Mouse (Mus musculus): ENCODE results near the gene Cnot11.
A peak's percentile ranks its signal among the peaks of the same experiment; 100 is the strongest.

Gene Cnot11

DNA sequence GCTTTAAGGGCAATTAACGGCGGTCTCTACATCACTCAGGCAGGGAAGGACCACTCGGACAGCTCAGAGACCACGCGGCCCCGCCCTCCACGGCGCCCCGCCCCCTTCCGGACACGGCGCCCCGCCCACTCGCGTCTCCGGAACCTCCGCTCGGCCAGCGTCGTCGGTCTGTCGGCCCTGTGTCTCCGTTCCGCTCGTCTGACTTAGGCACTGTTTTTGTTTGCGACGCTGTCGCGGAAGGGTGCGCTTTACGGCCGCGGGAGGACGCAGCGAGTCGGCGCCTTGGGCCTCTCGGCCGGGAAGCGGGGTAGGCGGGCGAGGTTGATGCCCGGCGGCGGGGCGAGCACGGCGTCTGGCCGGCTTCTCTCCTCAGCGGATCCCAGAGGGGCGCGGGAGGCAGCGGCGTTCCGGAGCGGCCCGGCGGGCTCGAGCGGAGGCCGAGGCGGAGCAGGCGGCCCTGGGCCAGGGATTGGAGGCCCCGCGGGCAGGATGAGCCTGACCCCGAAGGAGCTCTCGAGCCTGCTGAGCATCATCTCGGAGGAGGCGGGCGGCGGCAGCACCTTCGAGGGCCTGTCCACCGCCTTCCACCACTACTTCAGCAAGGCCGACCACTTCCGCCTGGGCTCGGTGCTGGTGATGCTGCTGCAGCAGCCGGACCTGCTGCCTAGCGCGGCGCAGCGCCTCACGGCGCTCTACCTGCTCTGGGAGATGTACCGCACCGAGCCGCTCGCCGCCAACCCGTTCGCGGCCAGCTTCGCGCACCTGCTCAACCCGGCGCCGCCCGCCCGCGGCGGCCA lies 921 bp downstream of the Cnot11 start:
- DNase-seq (ENCODE audit: low read depth, low spot score) = peak; percentile 99

DNA sequence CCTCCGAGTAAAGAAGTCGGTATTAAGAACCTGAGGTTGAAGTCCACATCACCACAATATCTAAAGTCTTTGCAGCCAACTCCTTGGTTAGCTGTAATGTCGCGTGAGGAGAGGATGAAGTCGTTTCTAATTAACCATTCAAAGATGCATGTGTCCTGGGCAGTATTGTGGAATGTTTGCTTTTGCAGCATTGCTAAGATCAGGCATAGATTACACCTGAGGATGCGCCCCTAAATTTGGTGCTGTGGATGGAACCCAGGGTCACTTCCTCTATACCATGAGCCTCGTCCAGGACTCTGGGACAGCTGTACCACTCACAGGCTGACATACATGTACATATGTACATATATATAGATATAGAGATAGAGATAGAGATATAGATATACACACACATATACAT lies 1.9 kb downstream of the Cnot11 start:
- no peak for DNase-seq (ENCODE audit: low read depth, low spot score)

DNA sequence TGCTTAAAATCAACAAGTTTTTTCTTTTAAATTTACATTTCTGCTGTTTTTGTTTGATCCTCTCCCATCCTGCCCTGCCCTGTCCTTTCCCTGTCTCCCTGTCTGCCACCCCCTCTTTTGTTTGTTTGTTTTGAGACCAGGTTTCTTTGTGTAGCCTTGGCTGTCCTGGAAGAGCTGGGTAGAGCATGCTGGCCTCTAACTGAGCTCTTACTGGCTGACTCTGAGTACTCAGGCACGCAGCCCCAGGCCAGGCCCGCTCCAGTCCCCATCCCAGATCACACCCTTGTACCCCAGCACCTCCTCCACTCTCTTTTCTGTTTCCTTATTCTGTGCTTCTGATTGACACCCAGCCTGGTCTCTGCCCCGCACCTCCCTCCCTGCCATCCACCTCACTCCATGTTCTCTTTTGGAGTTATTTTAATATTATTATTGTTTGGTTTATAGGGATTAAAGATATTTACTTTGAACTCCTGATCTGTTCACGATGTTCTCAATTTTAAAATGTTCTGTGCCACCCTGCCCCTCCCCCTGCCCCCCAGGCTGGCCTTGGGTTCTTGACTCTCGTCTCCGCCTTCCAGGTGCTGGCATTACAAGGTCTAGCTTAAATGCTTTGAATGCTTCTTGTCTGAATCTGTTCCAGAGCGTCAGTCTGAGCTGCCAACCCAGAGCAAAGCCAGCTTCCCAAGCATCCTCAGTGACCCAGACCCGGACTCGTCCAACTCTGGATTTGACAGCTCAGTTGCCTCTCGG lies 3.0 kb downstream of the Cnot11 start:
- no peak for DNase-seq (ENCODE audit: low read depth, low spot score)

DNA sequence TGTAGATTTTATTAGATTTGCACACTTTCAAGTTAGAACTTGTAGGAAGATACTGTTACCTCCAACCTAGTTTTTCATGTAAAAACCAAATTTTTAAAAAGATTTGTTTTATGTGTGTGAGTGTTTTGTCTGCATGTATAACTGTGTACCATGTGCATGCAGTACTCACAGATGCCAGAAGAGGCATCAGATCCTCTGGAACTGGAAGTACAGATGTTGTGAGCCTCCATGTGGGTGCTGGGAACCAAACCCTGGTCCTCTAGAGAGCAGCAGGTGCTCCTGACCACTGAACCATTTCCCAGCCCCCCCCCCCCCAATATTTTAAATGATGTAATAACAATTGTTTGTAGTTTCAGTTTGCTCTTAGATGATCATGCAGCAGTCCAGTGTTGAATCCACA lies 5.8 kb downstream of the Cnot11 start:
- DNase-seq (ENCODE audit: low read depth, low spot score) = no peak

- peak; percentile 25 for DNase-seq (ENCODE audit: low read depth, low spot score)
Measured at GRCm38 (mm10) chr1:39545589-39545988, 10.8 kb downstream of the Cnot11 start.

DNA sequence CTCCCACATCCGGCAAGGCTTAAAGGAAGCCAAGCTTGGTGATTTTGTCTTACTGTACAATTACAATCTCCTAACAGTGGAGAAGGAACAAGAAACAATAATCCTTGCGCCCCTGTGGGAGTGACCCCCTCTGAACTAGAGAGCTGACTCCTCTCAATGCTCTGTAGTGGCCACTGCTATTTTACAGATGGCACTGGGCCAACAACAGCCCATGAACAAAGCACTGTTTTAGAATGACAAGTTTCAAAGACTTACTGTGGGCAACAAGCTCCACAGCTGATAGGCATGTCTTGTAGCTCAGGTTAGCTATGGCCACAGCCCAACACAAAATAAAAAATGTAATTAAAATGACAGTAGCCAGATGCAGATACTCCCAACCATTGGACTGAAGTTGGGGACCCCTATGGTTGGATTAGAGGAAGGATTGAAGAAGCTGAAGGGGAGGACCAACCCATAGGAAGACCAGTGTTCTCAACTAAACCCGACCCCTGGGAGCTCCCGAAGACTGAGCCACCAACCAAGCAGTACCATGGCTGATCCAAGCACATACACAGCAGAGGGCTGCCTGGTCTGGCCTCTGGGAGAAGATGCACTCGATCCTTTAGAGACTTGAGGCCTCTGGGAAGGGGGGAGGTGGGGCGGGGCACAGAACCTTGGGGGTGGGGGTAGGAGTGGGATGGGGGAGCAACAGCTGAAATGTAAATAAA lies 11.5 kb downstream of the Cnot11 start:
- DNase-seq (ENCODE audit: low read depth, low spot score) = no peak

GRCm38 (mm10) chr1:39547238-39547637 lies 12.4 kb downstream of the Cnot11 start:
- peak; percentile 40 for DNase-seq (ENCODE audit: low read depth, low spot score)

- DNase-seq (ENCODE audit: low read depth, low spot score) = no peak
Measured at GRCm38 (mm10) chr1:39549831-39550230, 15.0 kb downstream of the Cnot11 start.

DNA sequence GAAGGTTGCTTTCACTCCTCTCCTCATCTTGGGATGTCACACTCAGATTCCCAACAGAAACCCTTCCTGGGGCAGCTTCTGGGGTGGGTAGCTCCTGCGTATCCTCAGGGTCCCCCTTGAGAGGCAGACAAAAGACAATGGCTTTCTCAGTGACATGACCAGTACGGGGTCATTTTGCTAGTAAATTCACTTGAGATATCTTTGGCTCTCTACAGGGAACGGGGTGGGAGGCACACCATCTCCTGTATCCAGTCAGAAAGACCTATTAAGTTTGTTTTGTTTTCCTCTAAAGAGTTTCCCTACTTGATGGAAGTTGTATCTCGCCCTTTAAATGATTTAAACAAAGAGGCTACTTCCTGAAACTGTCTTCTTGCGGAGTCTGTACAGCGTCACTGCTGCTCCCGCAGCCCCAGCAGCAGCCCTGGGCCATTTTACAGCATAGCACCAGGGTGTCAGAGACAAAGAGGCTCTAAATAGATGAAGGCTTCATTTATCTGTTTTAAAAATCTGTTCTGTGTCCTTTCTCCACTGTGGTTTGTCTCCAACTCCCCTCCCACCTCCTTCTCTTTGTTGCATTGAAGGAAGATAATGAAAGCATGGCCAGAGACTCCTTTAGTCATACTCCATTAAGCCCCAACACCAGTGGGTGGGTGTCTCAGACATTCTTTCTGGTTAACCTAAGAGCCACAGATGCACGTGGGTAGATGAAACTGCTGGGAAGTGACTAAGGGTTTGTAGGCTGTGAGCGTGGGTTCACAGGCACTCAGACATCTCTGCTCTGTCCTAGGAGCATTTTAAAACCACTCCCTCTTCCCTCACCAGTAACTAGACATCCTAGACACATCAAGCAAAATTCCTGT lies 21.0 kb downstream of the Cnot11 start:
- peak; percentile 95 for DNase-seq (ENCODE audit: low read depth, low spot score)

DNA sequence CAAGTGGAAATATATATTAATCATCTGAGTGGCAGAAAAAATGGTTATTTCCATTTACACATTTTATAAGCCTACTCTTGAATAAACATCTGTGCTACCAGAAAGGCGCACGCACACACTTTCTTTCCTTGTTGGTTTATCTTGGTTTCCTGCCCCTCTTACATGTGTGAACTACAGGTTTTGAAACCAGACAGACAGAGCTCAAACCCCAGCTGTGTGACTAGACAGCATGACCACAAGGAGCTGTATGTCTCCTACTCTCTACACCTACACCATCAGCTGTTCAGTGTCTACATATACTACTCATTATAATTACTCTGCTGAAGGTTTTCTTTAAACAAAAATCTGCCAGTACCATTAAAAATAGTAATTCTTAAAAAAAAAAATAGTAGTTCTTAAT lies 24.2 kb downstream of the Cnot11 start:
- peak; percentile 66 for DNase-seq (ENCODE audit: low read depth, low spot score)

- DNase-seq (ENCODE audit: low read depth, low spot score) = peak; percentile 43
Measured at GRCm38 (mm10) chr1:39561920-39562319, 27.1 kb downstream of the Cnot11 start.

- no peak for DNase-seq (ENCODE audit: low read depth, low spot score)
Measured at GRCm38 (mm10) chr1:39563161-39563560, 28.4 kb downstream of the Cnot11 start.

DNA sequence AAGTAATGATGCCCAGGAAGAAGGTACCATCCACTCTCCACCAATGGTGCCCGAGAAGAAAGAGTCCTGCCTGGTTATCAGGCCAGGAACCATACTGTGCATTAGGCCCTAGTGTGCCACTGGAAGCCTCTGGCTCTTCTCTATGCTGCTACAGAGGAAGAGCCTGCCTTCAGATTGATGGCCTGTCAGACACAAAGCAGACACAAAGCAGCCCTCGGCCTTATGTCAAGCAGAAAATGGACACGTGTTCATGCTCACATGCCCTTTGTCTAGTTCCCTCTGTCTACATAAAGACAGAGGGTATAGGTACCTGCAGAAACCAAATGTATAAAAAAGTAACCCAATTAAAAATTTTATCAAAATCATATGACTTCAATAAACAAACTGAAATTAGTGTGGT lies 29.8 kb downstream of the Cnot11 start:
- no peak for DNase-seq (ENCODE audit: low read depth, low spot score)

- DNase-seq (ENCODE audit: low read depth, low spot score) = no peak
Measured at GRCm38 (mm10) chr1:39568079-39568478, 33.3 kb downstream of the Cnot11 start.

GRCm38 (mm10) chr1:39571653-39572052 lies 36.9 kb downstream of the Cnot11 start:
- no peak for DNase-seq (ENCODE audit: low read depth, low spot score)

DNA sequence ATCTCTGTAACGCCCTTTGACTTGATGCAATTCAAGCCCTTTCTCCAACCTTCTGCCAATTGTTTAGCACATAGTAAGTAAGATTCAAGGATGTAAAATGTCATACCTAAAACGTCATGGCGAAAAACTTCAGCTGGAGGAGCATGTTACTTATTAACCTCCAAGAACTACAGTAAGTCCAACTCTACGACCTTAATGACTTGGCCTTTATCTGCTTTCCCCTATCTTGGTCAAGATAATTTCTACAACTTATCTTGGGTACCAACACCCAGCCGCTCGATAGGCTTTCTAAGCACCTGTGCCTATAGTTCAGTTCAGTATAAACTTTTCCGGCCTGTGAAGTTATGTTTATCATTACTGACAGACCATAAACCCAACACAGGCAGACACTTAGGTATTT lies 39.1 kb downstream of the Cnot11 start:
- DNase-seq (ENCODE audit: low read depth, low spot score) = no peak

GRCm38 (mm10) chr1:39575778-39576375 lies 41.1 kb downstream of the Cnot11 start:
- peak; percentile 40 for DNase-seq (ENCODE audit: low read depth, low spot score)

DNA sequence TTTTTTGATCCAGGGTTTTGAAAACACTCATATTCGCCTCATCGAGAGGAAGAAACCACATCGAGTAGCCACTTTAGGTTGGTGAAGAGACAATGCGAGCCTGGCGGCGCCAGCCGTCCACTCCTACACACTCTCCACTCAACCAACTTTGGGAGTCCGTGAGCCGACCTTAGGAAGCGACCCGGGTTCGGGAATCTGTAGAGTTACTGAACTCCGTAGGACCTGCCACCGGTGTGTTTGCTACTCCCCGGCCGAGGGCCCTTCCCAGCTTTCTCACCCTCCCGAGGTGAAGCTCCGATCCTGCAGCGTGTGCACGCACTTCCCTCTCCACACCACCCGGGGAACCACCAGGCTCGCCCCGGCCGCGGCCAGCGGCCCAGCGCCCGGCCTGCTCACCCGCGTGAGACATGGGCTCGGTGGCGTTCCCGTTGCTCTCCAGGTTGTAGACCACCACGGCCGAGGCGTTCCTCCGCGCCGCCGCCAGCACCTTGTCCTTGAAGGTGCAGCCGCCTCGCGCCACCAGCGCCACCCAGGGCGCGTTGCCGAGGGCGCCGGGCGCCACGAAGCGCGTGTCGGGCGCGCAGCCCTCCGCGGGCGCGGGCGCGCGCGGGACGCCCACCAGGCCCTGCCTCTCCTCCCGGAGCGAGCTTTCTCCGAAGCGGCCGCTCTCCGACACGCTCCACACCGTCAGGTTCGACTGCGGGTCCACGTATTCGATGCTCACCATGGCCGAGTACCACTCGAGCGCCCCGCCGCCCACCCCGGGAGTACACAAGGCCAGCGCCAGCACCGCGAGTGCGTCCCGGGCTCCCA lies 41.8 kb downstream of the Cnot11 start:
- DNase-seq (ENCODE audit: low read depth, low spot score) = peak; percentile 73

DNA sequence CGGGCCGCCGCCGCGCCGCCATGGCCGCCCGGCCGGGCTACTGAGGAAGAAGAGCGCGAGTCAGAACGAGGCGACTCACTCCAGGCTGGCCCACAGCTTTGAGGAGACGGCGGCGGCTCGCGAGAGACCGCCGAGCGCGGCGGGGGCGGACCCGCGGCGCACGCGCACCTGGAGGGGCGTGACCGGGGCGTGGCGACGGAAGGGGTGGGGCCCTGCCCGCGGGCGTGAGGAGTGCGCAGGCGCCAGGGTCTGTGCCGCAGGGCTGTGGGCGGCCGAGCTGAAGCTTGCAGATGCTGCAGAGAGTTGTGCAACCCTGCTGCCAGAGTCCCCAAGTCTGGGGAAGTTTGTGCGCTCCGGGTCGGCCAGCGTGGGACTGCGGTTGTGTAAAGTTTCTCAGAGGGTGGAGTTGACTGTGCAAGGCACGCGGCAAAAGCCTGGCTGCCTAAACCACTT lies 42.5 kb downstream of the Cnot11 start, which contains the start of gene Rnf149:
TSS of gene Rnf149 (minus strand) at position 153 of the 453 bp plus-strand sequence.
- DNase-seq (ENCODE audit: low read depth, low spot score) = peak; percentile 96

- DNase-seq (ENCODE audit: low read depth, low spot score) = no peak
Measured at GRCm38 (mm10) chr1:39578446-39578845, 43.7 kb downstream of the Cnot11 start.
